Mouse (Mus musculus) frontal cortex, postnatal 25 days (tissue): ENCODE data around the gene Polr2b.

ENCODE experiments used
- DNase-seq, 2 experiments: peaks; one replicate each; pipeline ENCODE4 v3.0.0; 2022; ENCODE audit warnings: low spot score in 2 of 2

Polr2b gene

GRCm38 (mm10) chr5:77309924-77310772 lies at the start of gene Polr2b, which contains the start of gene Noa1:
TSS of gene Polr2b (plus strand) at chr5:77310147.
TSS of gene Noa1 (minus strand) at chr5:77310084.
- DNase-seq = peak; percentile 97 to 99

- DNase-seq = no peak
Observed at GRCm38 (mm10) chr5:77261137-77261536, 48.8 kb upstream of the Polr2b start.

GRCm38 (mm10) chr5:77262105-77262504 lies 47.8 kb upstream of the Polr2b start:
- no peak for DNase-seq

- DNase-seq = peak; percentile 15
Observed at GRCm38 (mm10) chr5:77265081-77265670, 44.8 kb upstream of the Polr2b start, which contains the start of gene Rest. TSS of gene Rest (plus strand) at chr5:77265491.

- DNase-seq = peak in 1 of 2 experiments; percentile 17
Observed at GRCm38 (mm10) chr5:77265671-77266065, 44.3 kb upstream of the Polr2b start.

- peak in 1 of 2 experiments; percentile 18 for DNase-seq
Observed at GRCm38 (mm10) chr5:77266066-77266885, 43.7 kb upstream of the Polr2b start.

GRCm38 (mm10) chr5:77266886-77267401 lies 43.0 kb upstream of the Polr2b start:
- no peak for DNase-seq

GRCm38 (mm10) chr5:77267441-77267840 lies 42.5 kb upstream of the Polr2b start:
- no peak for DNase-seq

GRCm38 (mm10) chr5:77267957-77268624 lies 41.9 kb upstream of the Polr2b start:
- DNase-seq = no peak

GRCm38 (mm10) chr5:77269399-77269798 lies 40.5 kb upstream of the Polr2b start:
- no peak for DNase-seq

- no peak for DNase-seq
Observed at GRCm38 (mm10) chr5:77273151-77273550, 36.8 kb upstream of the Polr2b start.

GRCm38 (mm10) chr5:77275950-77276349 lies 34.0 kb upstream of the Polr2b start:
- no peak for DNase-seq

GRCm38 (mm10) chr5:77277204-77277603 lies 32.7 kb upstream of the Polr2b start:
- DNase-seq = no peak

GRCm38 (mm10) chr5:77281518-77282174 lies 28.3 kb upstream of the Polr2b start:
- no peak for DNase-seq

GRCm38 (mm10) chr5:77282242-77282641 lies 27.7 kb upstream of the Polr2b start:
- DNase-seq = no peak

GRCm38 (mm10) chr5:77285685-77286084 lies 24.3 kb upstream of the Polr2b start:
- DNase-seq = no peak

- no peak for DNase-seq
Observed at GRCm38 (mm10) chr5:77286904-77287303, 23.0 kb upstream of the Polr2b start.

GRCm38 (mm10) chr5:77287901-77288300 lies 22.0 kb upstream of the Polr2b start:
- DNase-seq = no peak

- no peak for DNase-seq
Observed at GRCm38 (mm10) chr5:77289686-77290085, 20.3 kb upstream of the Polr2b start.

GRCm38 (mm10) chr5:77290606-77291005 lies 19.3 kb upstream of the Polr2b start:
- no peak for DNase-seq
